Mouse (Mus musculus) fat pad, adult 2 months (tissue): ENCODE measurements around the gene Fancc.
"Not testable (repeated sequence)": the region's sequence is repeated elsewhere in the genome, so short reads cannot be mapped to it uniquely, and the experiment has no call there.

ENCODE experiments used
- DNase-seq: peaks from one replicate; pipeline ENCODE4 v3.0.0-alpha.2; 2011; ENCODE audit warnings: low read depth, low spot score; ENCODE audit errors: extremely low read depth

Fancc gene

DNA sequence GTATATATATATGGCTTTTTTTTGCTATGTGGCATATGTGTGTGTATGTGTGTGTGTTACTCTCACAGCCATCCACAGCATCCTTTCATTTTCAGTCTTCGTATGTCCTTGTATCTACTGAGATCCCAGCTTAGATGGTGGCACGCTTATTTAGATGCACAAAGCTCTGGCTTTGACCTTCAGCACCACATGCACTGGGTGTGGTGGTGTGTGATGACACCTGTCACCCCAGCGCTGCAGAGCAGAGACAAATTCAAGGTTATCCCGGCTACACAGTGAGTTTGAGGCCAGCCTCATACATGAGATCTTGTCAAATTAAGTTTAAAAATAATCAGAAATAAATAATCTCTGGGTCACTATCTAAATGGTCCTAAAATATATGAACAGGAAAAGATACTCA is 141.0 kb downstream of the Fancc start:
- no peak for DNase-seq

DNA sequence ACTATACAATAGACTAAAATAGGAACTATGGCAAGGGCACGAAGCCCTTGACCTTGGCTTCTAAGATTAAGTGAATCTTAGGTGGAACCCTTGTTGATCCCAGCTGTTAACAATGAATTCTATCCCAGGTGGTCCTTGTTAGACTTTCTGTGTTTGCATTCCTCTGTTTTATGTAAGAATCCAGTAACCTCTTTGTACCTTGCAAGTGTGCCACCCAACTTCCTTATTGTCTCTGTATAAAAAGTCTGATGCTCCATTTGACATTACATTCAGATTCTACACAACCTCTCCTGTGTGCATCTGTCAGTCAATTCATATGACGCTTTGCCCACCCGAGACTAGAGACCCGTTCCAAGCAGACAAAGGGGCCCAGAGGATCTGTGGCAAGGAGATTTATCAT is 143.8 kb downstream of the Fancc start:
- DNase-seq: not testable (repeated sequence)

DNA sequence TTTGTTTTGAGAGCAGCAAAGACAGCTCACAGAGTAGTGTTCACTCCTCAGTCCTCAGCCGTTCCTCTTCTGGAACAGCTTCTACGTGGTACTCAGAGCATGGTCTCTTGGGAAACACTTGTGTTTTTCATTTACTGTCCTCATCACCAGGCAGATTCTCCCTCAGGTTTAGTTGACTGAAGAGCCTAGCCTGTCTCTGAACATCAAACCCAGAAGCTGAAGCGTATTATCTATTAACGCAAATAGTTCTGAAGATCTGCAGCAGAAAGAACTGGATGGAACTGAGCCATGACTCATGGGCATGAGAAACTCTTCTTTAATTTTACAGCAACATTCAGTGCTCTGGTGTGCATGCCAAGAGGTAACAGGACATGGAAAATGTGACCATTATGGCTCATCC is 147.0 kb downstream of the Fancc start:
- no peak for DNase-seq

DNA sequence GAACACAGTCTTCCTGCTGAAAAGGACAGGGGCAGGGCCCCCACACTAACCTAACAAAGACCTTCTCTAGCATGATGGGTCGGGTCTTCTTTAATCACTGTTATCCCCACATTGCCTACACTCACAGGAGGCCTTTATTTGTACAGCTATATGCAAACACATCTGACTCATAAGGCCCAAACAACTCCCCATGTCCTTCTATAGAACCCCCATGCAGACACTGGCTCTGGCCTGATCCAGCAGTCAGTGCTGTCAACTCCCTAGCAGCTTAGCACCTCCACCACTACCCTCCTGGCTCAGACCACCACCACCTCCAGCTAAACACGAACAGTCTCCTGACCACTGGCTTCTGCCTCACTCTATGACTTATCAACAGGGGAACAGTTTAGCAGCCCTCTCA is 149.4 kb downstream of the Fancc start:
- DNase-seq: no peak

DNA sequence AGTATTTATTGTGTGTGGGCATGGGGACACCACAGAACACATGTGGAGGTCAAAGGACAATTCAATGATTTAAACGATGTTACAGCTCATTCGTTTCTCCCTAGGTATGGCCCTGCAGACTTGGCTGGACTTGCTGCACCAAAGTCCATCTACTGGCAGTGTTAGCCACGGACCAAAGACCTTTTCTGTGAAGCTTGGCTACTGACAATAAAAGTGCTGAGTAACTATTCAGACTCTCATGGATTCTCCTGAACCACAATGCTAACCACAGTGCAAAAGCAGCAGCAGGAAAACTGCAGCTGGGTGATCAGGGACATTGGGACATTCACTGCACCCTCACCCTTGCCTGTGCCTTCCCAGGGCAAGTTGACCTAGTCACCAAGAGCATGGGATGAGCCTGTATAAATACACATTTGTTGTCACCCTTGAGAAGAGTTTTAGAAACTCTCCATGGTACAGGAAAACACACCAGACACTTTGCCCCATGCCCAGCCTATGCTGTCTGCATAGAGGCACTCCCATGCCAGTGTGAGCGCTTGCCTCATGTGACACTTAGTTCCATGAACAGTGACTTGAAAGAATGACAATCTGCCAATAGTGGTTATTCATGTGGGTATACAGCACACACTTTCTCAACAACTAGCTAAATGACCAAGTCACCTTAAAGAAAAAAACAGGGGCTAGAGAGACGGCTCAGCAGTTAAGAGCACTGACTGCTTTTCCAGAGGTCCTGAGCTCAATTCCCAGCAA is 151.4 kb downstream of the Fancc start:
- DNase-seq: no peak

DNA sequence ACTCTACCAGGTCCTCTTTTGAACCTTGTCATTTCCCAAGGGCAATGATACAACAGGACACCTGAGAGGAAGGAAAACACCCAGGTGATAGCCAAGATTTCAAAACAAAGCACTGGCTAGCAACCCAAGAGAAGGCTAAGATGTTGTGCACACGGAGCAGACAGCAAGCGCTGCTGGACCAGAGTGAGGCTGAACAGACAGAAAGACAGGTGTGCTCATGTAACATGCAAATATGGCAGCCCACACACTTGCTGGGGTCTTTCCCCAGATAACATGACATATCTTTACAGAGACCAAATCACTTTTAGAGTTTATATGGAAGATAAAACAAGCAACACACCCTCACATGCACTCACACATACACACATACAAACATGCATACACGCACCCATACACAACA is 152.6 kb downstream of the Fancc start:
- no peak for DNase-seq

DNA sequence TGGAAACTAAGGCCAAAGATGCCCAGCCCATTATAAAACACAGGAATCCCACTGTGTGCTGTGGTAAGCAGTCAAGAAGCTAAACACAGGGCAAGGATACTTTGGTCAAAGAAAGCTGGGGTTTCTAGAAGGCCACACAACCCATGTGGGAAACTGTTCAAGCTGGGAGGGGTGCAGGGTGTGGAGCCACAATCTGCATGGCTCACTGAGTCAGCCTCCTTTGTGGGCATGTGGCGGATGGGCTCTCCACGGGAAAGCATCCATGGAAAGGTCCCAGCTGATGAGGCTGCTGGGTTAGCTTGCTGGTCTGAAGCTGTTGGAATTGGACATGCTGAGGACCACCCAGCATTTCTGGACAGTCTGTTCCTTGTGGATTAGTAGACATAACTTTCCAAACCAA is 154.3 kb downstream of the Fancc start:
- no peak for DNase-seq

DNA sequence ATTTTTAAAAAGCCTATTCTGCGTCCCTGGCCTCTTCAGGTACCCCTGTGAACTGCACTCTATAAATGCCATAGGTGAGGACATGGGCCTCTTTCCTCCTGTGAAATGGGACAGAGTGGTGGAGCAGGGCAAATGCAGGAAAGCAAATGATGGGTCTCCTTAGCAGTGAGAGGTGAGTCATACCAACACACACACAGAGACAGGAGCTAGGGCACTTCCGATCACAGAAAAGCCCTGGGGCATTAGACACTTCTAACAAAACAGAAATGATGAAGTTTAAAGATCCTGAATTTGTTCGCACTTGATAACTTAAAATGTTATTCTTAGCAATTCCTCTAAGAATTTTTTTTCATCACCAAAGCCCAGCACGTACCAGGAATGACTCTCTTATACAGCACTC is 157.1 kb downstream of the Fancc start:
- no peak for DNase-seq

DNA sequence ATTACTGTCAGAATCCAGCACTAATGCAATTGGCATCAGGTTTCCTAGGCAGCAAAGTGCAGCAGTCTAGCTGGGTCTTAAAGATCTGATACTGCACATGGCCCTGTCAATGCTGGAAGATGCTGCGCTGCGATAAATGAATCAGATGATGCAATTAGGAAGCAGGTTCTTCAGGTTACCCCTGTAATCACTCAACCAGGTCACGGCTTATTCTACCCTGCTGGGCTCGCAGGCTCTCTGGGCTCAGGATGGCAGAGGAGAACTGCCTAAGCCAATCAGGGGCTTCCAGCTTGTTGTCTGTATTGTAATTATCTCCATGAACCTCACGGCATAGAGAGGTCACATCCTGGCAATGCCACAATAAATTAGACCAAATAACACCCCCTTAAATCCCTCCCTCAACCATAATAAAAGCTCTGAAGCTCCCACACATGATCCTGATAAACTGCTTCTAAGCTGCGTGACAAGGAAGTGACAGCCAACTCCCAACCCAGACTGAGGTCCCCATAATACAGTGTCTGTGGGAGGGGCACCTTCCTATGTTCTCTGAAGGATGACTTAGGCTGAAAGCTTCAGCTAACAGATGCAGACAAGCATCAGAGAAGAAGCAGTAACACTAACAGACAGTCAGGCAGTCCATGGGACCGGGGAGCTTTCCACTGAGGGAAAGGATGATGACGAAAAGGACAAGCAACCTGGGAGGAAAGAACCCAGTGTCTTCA is 159.7 kb downstream of the Fancc start:
- DNase-seq: no peak

DNA sequence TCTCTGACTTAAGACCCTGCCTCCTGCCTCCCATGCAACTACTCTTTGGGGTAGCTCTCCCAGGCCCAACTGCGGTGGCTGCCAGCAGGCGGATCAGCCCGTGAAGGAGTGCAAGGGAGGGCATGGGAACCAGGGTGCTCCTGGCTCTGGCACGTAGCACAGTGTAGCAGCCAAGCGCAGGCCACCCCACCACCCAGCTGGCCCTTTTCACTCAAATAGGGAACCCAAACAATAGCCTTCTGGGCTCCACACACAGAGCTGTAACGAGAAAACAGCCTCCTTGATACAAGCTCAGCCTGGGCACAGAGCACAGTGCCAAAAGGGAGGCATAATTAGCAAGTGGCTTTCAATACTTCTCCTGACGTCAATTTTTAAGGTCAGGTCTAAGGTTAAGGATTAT is 160.7 kb downstream of the Fancc start:
- DNase-seq: no peak

DNA sequence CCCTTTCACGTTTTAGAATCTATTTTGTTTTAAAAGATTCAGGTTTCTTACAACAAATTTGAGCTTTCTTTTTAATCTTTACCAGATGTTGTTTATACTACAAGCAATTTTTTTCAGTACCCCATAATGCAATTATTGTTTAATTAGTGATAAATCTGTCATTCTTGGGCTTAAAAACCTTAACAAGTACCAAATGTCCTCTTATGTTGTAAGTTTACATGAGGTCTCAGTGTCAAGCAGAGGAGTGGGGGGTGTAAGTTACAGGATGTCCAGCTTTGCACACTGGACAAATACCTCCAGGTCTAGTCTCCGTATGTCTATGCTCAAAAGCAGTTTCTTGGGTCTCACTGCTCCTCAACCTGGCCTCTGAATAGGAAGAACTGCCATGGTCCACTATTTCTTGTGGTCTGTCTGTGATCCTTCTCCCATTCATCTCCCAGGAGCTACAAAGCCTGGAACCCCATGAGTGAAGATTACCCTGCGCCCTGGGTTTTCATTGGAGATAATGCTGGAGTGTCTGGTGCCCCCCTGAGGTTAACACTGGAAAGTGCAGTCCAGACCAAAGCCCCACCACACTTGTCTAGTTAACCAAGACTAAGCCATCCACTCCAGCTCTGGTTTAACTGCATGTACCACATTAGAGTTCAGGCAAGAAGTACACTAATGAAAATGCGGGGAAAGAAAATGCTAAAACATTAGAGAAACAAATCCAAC is 161.5 kb downstream of the Fancc start:
- no peak for DNase-seq

DNA sequence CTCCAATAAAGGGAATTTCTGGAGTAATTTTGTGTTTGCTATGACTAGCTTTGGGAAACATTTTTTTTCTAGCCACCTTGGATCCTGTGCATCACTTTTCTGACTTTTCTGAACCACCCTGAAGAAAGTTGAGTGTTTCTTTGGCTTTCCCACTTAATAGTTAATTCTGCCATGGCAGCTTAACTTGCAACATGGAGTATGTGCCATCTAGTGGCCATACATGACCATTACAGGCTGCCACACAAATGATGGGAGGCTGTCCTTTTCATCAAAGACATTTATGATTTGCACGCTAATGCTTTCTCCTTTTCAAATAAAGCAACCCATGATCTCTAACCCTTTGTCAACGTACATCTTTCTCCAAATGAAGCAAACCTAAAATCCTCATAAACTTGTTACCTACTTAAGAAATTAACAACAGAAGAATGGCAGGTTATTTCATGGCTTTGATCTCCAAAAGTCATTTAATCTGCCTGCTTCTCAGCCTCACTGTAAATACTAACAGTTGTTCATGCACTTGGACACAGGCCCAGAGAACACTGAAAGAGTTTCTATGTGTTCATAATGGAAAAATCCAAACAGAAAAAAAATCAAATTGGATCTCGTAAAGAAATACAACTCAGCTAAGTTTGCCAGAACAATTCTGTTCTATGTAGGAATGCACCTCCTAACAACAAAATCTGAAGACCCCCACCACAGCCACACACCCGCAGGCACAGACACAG is 164.3 kb downstream of the Fancc start:
- DNase-seq: no peak

DNA sequence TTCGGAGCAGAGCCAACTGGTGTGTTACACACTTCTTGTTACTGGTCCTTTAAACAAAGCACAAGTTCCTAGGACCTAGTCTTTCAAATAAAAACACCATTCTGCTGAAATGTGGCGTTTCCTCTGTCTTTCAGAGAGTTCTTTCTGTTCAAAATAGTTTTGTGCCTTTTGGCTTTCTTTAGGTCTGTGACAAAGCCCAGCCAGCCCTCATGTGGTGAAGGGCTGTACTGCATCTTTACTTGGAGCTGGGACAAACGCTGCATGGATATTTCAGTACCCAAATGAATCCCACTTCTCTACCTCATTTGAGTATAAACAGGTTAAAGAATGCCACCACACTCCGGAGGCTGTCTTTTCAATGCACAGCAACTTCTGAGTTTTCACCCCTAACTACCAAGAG is 165.7 kb downstream of the Fancc start:
- DNase-seq: no peak

DNA sequence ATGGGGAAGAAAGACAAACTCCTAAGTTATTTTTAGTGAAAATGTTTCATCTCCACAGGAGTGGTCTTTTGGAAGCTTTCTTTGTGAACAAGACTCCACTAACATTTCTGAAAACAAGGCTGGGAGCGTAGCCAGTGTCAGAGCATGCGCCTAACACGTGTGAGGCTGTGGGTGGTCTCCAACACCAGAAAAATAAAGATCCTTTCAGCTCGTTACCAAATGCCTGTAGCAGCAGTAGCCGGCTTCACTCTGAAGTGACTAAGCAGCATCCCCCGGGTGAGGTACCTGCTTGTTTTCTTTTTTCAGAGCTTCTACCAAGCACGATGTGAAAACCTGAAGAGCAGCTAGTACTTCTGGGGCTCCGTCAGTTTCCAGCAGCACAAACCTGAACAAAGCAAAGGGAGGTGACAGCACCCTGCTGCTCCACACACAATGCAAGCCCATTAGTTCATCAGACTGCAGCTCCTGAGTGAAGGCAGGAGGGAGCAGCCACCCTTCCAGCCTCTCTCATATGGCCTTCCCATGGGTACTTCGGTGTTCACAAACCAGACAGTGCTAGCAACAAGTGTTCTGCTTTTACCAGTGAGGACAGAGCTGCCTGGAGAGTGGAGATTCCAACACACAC is 166.7 kb downstream of the Fancc start:
- DNase-seq: no peak

DNA sequence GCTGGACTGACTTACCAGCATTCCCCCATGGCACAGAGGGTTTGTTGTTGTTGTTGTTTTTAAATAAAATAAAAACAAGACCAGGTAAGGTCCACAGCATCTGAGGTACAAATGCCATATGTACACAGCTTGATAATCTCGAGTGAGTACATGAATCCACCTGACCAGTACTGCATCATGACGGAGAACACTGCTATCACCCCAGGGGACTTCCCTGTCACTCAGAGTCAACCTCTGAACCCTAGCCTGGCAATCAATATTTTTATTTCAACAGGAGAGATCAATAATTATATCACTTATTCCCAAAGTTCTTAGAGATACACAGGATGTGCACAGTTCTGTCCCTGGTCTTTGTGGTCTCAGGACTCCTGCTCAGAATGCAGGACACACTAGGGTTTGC is 171.1 kb downstream of the Fancc start:
- no peak for DNase-seq

DNA sequence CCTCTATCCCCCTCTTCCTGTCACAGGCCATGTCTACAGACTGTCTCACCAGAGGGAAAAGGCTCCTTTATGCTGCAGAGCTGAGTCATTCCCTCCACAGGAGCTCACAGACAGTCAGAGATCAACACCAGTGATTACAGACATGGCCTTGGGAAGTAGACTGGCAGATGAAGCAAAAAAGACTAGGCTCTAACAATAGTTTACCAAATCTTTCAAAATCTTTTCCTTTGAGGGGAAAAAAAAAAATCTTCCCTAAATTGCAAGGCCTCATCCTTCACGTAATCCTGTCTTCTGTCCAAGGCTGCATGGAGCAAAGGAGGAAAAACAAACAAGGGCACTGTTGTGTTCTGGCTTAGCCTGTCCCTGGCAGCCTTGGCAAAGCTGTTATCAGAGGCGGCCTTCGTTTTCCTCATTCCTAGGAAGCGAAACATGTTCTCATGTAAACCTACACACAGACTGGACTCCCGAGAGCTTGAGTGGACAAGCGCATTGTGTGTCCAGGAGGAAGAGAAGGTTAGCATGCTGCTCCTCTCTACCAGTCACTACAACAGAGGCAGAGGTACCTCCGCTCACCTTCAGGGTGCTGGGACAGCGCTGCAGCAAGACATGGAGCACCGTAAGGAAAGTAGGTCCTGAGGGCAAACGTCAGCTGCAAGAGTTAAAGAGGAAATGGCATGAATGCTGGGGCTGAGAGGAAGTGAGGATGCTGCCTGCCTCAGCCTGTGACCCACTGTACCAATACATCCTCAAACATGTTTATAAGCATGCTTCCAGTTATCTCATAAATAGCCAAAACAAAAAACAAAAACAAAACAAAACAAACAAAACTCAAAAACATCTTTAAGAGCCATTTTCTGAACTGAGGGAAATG is 171.9 kb downstream of the Fancc start:
- no peak for DNase-seq

DNA sequence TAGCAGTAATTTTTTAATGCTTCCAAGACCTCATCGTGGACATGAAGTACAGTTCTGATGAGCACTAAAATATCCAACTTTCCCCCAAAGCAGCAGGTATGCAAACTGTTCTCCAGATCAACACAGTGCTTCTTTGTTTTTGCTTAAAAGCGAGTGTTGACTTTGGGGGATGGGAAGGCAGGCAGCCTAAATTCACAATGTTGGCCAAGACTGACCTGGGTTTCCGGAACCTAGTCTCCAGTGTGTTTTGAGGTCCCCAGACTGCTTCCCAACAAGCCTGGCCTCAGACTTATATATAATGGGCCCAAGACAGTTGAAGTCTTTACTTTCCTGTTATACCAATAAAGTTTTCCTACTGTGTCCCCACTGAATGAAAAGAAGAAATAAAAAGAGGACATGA is 172.8 kb downstream of the Fancc start:
- no peak for DNase-seq

DNA sequence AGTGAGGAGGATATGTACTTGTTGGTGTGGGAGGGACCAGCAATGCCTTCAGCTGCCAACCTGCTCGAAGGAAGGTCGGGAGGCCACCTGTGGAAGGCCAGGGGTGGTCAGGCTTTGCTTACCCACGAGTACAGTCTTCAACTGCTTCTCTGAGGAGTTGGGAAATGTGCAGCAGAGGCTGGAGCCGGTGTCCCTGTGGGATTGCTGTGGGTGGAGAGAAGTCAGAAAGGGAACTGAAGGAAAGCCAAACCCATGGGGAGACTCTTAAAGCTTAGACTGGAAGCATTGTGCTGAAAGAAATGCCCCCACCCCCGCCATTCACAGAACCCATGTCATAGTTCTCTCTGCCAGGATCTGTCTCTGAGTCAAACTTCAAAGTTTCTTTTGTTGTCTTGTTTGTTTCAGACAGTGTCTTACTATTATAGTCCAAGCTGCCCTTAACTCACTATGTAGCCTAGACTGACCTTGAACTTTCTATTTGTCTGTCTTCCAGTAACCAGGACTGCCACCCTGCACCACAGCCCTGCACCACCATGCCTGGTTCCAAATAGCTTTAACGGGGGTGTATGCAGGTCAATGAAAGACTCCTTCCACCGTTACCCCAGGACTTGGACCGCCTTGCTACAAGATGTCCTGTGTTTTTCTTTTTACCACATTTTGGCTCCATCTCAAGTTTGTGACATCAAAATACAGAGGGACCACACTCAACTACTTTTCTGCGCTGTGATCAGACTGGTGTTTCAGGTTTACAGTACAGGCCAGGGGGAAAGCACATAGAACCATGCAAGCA is 173.6 kb downstream of the Fancc start:
- DNase-seq: no peak

DNA sequence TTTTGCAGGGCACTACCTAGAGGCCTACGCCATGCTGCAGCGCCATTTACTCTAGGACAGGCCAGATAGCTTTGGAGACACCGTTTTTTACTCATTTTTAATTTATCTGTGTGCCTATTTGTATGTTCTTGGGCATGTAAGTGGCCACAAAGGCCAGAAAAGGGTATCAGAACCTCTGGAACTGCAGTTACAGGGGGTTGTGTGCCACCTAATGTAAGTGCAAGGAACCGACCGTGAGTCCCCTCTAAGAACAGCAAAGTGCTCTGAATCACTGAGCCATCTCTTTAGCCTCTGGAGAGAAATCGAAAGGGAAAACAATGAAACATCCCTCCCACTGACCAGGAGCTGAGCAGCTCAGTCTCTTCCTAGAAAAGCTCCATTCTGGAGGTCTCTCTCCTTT is 174.3 kb downstream of the Fancc start:
- DNase-seq: no peak
